Mouse (Mus musculus): ENCODE results near the gene Tnfrsf14.
A peak's percentile ranks its signal among the peaks of the same experiment; 100 is the strongest.

- TF ChIP-seq CTCF (IDR thresholded peaks at IDR 0.05; ENCODE audit: extremely low read depth, insufficient read depth, insufficient read length, insufficient replicate concordance) (no peak), POLR2A (IDR thresholded peaks at IDR 0.05; ENCODE audit: low read depth, low read length) (peak; percentile 27)
Measured at GRCm38 (mm10) chr4:154898506-154899446, 29.6 kb downstream of the Tnfrsf14 start, which contains the start of gene Fam213b.

Measured in spleen, adult 2 months (tissue).